Mouse (Mus musculus) lung, embryonic 15.5 days (tissue): ENCODE measurements around the gene Baz2b. TPM values are rescaled to one million over a fixed set of nuclear protein-coding genes. Genes with fewer than 3 reads are reported as not detected.

Experiments used
- ATAC-seq: fragments of 200-750 bp; cut with Nextera tagmentation; 2 replicates; pipeline ENCODE4 v1.8.0; 2017; ENCODE audit warnings: moderate number of reproducible peaks, borderline replicate concordance; ENCODE audit not compliant: low FRiP score, low TSS enrichment; ENCODE audit errors: extremely low read depth
- H3K27ac ChIP-seq: fragments of 300-500 bp; sonication (generic); 2 replicates; pipeline ENCODE4 v1.5.1; 2015; ENCODE audit warnings: moderate library complexity, mild to moderate bottlenecking, inconsistent platforms
- H3K27me3 ChIP-seq: fragments of 300-500 bp; sonication (generic); 2 replicates; pipeline ENCODE4 v1.6.1; 2015; ENCODE audit warnings: inconsistent platforms
- H3K36me3 ChIP-seq: fragments of 300-500 bp; sonication (generic); 2 replicates; pipeline ENCODE4 v1.6.1; 2015; ENCODE audit warnings: inconsistent platforms
- H3K4me1 ChIP-seq: fragments of 300-500 bp; sonication (generic); 2 replicates; pipeline ENCODE4 v1.6.1; 2015; ENCODE audit warnings: inconsistent platforms
- H3K4me2 ChIP-seq: fragments of 300-500 bp; sonication (generic); 2 replicates; pipeline ENCODE4 v1.6.1; 2015; ENCODE audit warnings: inconsistent platforms, mild to moderate bottlenecking, moderate library complexity
- H3K4me3 ChIP-seq: fragments of 300-500 bp; sonication (generic); 2 replicates; pipeline ENCODE4 v1.5.1; 2015; ENCODE audit warnings: mild to moderate bottlenecking, inconsistent platforms
- H3K9ac ChIP-seq: fragments of 300-500 bp; sonication (generic); 2 replicates; pipeline ENCODE4 v1.6.1; 2015; ENCODE audit warnings: inconsistent platforms
- H3K9me3 ChIP-seq: fragments of 300-500 bp; sonication (generic); 2 replicates; pipeline ENCODE4 v1.6.1; 2016; ENCODE audit warnings: inconsistent platforms
- WGBS: fragments of 180-500 bp; shearing (Covaris S2); methylation state at CpG from one replicate; pipeline ENCODE4 v1.1.7; 2015; 5-methylcytosine and 5-hydroxymethylcytosine counted together
- polyA plus RNA-seq: library from polyadenylated mRNA; unstranded; fragments of >200 nt; fragmentation: Nextera tagmentation; extraction: Ambion mirVana; gene quantifications from 2 replicates; pipeline ENCODE4 v1.2.1, GENCODE M21; 2015

Gene Baz2b
- polyA plus RNA-seq, 1 experiment from 2014 or later, result 56.9 TPM

- no peaks in the 10 kb centered on the region for H3K36me3 ChIP-seq
- no peaks in the 10 kb centered on the region for H3K9me3 ChIP-seq
- H3K4me1 ChIP-seq, result peaks cover 11% of the 10 kb centered on the region; the same call in 1 of the 2 replicates
- no peak overlapping the region for H3K4me3 ChIP-seq
- H3K4me2 ChIP-seq, result no peak overlapping the region
- ATAC-seq, result no peak
- H3K27ac ChIP-seq, result no peak overlapping the region
- H3K27me3 ChIP-seq, result no peaks in the 10 kb centered on the region
- 85% methylated on average over 4 of the region's 4 CpGs for WGBS
- no peak overlapping the region for H3K9ac ChIP-seq
These were observed 168.0 kb downstream of the Baz2b start for GRCm38 (mm10) chr2:60041485-60042274.

GRCm38 (mm10) chr2:60040162-60040561, 169.5 kb downstream of the Baz2b start:
- Histone ChIP-seq H3K27me3 (no peaks in the 10 kb centered on the region), H3K4me1 (peaks cover 9% of the 10 kb centered on the region; the same call in 1 of the 2 replicates), H3K9ac (no peak overlapping the region), H3K4me2 (no peak overlapping the region), H3K36me3 (no peaks in the 10 kb centered on the region), H3K9me3 (no peaks in the 10 kb centered on the region), H3K27ac (no peak overlapping the region), H3K4me3 (no peak overlapping the region)
- no peak for ATAC-seq
- 90% methylated on average over 3 of the region's 3 CpGs for WGBS

GRCm38 (mm10) chr2:60037011-60037551, 172.6 kb downstream of the Baz2b start:
- peak overlapping the region; percentile 49 for H3K4me2 ChIP-seq
- no peaks in the 10 kb centered on the region for H3K27me3 ChIP-seq
- 27% methylated on average over 19 of the region's 19 CpGs for WGBS
- H3K9ac ChIP-seq, result peak overlapping the region; percentile 31; the same call in 1 of the 2 replicates
- ATAC-seq, result no peak
- H3K4me3 ChIP-seq, result peak overlapping the region; percentile 38
- H3K27ac ChIP-seq, result no peak overlapping the region
- peaks cover 5% of the 10 kb centered on the region; the same call in 1 of the 2 replicates for H3K4me1 ChIP-seq
- no peaks in the 10 kb centered on the region for H3K9me3 ChIP-seq
- no peaks in the 10 kb centered on the region for H3K36me3 ChIP-seq

GRCm38 (mm10) chr2:60036361-60036760, 173.3 kb downstream of the Baz2b start:
- no peaks in the 10 kb centered on the region for H3K27me3 ChIP-seq
- H3K36me3 ChIP-seq, result no peaks in the 10 kb centered on the region
- H3K27ac ChIP-seq, result no peak overlapping the region
- H3K4me2 ChIP-seq, result no peak overlapping the region
- no peak overlapping the region for H3K4me3 ChIP-seq
- no peak for ATAC-seq
- H3K4me1 ChIP-seq, result peaks cover 5% of the 10 kb centered on the region; the same call in 1 of the 2 replicates
- H3K9me3 ChIP-seq, result no peaks in the 10 kb centered on the region
- WGBS, result 61% methylated on average over 3 of the region's 3 CpGs
- no peak overlapping the region for H3K9ac ChIP-seq

- no peak overlapping the region for H3K27ac ChIP-seq
These were observed 178.6 kb downstream of the Baz2b start for GRCm38 (mm10) chr2:60030991-60031390.

GRCm38 (mm10) chr2:60029020-60029419, 180.6 kb downstream of the Baz2b start:
- ATAC-seq, result no peak
- H3K9ac ChIP-seq, result no peak overlapping the region
- no peaks in the 10 kb centered on the region for H3K36me3 ChIP-seq
- no peaks in the 10 kb centered on the region for H3K4me1 ChIP-seq
- no peak overlapping the region for H3K27ac ChIP-seq
- no peak overlapping the region for H3K4me2 ChIP-seq
- 89% methylated on average over 5 of the region's 5 CpGs for WGBS
- no peaks in the 10 kb centered on the region for H3K27me3 ChIP-seq
- H3K9me3 ChIP-seq, result no peaks in the 10 kb centered on the region
- H3K4me3 ChIP-seq, result no peak overlapping the region

More at GRCm38 (mm10) chr2:60030991-60031390, 178.6 kb downstream of the Baz2b start:
- Histone ChIP-seq H3K4me2 (no peak overlapping the region), H3K27me3 (no peaks in the 10 kb centered on the region), H3K4me3 (no peak overlapping the region), H3K9ac (no peak overlapping the region), H3K4me1 (no peaks in the 10 kb centered on the region), H3K36me3 (no peaks in the 10 kb centered on the region), H3K9me3 (no peaks in the 10 kb centered on the region)
- 92% methylated on average over 3 of the region's 3 CpGs for WGBS
- no peak for ATAC-seq

GRCm38 (mm10) chr2:60027166-60027565, 182.5 kb downstream of the Baz2b start:
- 92% methylated on average over 5 of the region's 5 CpGs for WGBS
- Histone ChIP-seq H3K9ac (no peak overlapping the region), H3K4me3 (no peak overlapping the region), H3K9me3 (no peaks in the 10 kb centered on the region), H3K4me2 (no peak overlapping the region), H3K27ac (no peak overlapping the region), H3K36me3 (no peaks in the 10 kb centered on the region), H3K4me1 (no peaks in the 10 kb centered on the region), H3K27me3 (no peaks in the 10 kb centered on the region)
- no peak for ATAC-seq

GRCm38 (mm10) chr2:60026554-60026953, 183.1 kb downstream of the Baz2b start:
- no peaks in the 10 kb centered on the region for H3K36me3 ChIP-seq
- no peak overlapping the region for H3K4me3 ChIP-seq
- no peaks in the 10 kb centered on the region for H3K27me3 ChIP-seq
- no peak for ATAC-seq
- no peak overlapping the region for H3K4me2 ChIP-seq
- H3K9me3 ChIP-seq, result no peaks in the 10 kb centered on the region
- no peak overlapping the region for H3K27ac ChIP-seq
- no peaks in the 10 kb centered on the region for H3K4me1 ChIP-seq
- no peak overlapping the region for H3K9ac ChIP-seq
- WGBS, result 69% methylated on average over 6 of the region's 6 CpGs

GRCm38 (mm10) chr2:60023777-60024176, 185.9 kb downstream of the Baz2b start:
- H3K4me1 ChIP-seq, result no peaks in the 10 kb centered on the region
- no peak overlapping the region for H3K9ac ChIP-seq
- ATAC-seq, result no peak
- no peak overlapping the region for H3K4me3 ChIP-seq
- no peaks in the 10 kb centered on the region for H3K9me3 ChIP-seq
- H3K36me3 ChIP-seq, result no peaks in the 10 kb centered on the region
- no peak overlapping the region for H3K4me2 ChIP-seq
- H3K27me3 ChIP-seq, result no peaks in the 10 kb centered on the region
- WGBS, result 93% methylated on average over 7 of the region's 7 CpGs
- H3K27ac ChIP-seq, result no peak overlapping the region

- no peaks in the 10 kb centered on the region for H3K9me3 ChIP-seq
- WGBS, result 82% methylated on average over 5 of the region's 5 CpGs
- H3K27me3 ChIP-seq, result no peaks in the 10 kb centered on the region
- no peak overlapping the region for H3K27ac ChIP-seq
- no peak overlapping the region for H3K4me2 ChIP-seq
- no peak overlapping the region for H3K4me3 ChIP-seq
- no peak overlapping the region for H3K9ac ChIP-seq
- no peak for ATAC-seq
- H3K36me3 ChIP-seq, result no peaks in the 10 kb centered on the region
- H3K4me1 ChIP-seq, result no peaks in the 10 kb centered on the region
These were observed 188.1 kb downstream of the Baz2b start for GRCm38 (mm10) chr2:60021556-60021955.

- Histone ChIP-seq H3K27ac (no peak overlapping the region), H3K4me2 (no peak overlapping the region), H3K4me3 (no peak overlapping the region), H3K9ac (no peak overlapping the region), H3K36me3 (no peaks in the 10 kb centered on the region), H3K9me3 (no peaks in the 10 kb centered on the region), H3K27me3 (no peaks in the 10 kb centered on the region), H3K4me1 (no peaks in the 10 kb centered on the region)
- WGBS, result 92% methylated on average over 6 of the region's 6 CpGs
- ATAC-seq, result no peak
These were observed 188.5 kb downstream of the Baz2b start for GRCm38 (mm10) chr2:60021138-60021537.

GRCm38 (mm10) chr2:60019546-60020250, 189.9 kb downstream of the Baz2b start:
- H3K4me2 ChIP-seq, result no peak overlapping the region
- WGBS, result 91% methylated on average over 3 of the region's 3 CpGs
- no peaks in the 10 kb centered on the region for H3K4me1 ChIP-seq
- no peak for ATAC-seq
- H3K9ac ChIP-seq, result no peak overlapping the region
- H3K27ac ChIP-seq, result no peak overlapping the region
- H3K9me3 ChIP-seq, result no peaks in the 10 kb centered on the region
- no peaks in the 10 kb centered on the region for H3K27me3 ChIP-seq
- H3K36me3 ChIP-seq, result no peaks in the 10 kb centered on the region
- no peak overlapping the region for H3K4me3 ChIP-seq
